Mouse (Mus musculus) embryo, embryonic 11.5 days (tissue): ENCODE results near the gene Camta2.
A peak's percentile ranks its signal among the peaks of the same experiment; 100 is the strongest.

Experiments
- DNase-seq: peaks from one replicate; pipeline ENCODE4 v3.0.0-alpha.2; 2012; ENCODE audit warnings: low read depth, low spot score

Camta2 gene

GRCm38 (mm10) chr11:70648512-70648911, 39.4 kb downstream of the Camta2 start:
- no peak for DNase-seq

GRCm38 (mm10) chr11:70647716-70648420, 40.0 kb downstream of the Camta2 start:
- DNase-seq, result no peak

GRCm38 (mm10) chr11:70646691-70647650, 40.9 kb downstream of the Camta2 start, which contains the start of the genes Rnf167 and Slc25a11:
TSS of gene Rnf167 (plus strand) at chr11:70647235.
TSS of gene Slc25a11 (minus strand) at chr11:70647479.
- peak; percentile 98 for DNase-seq

- DNase-seq, result no peak
These were observed 41.7 kb downstream of the Camta2 start for GRCm38 (mm10) chr11:70646259-70646555.

GRCm38 (mm10) chr11:70645461-70646258, 42.2 kb downstream of the Camta2 start:
- no peak for DNase-seq

- DNase-seq, result no peak
These were observed 43.3 kb downstream of the Camta2 start for GRCm38 (mm10) chr11:70644564-70645103.

- no peak for DNase-seq
These were observed 44.9 kb downstream of the Camta2 start for GRCm38 (mm10) chr11:70643051-70643450.

GRCm38 (mm10) chr11:70641241-70641640, 46.7 kb downstream of the Camta2 start:
- no peak for DNase-seq

- DNase-seq, result no peak
These were observed 47.9 kb downstream of the Camta2 start for GRCm38 (mm10) chr11:70639976-70640375.

- DNase-seq, result no peak
These were observed 49.1 kb downstream of the Camta2 start, which contains the start of gene Gp1ba for GRCm38 (mm10) chr11:70638714-70639278. TSS of gene Gp1ba (plus strand) at chr11:70639122.

GRCm38 (mm10) chr11:70638293-70638692, 49.6 kb downstream of the Camta2 start:
- no peak for DNase-seq

- no peak for DNase-seq
These were observed 50.1 kb downstream of the Camta2 start for GRCm38 (mm10) chr11:70637764-70638163.

GRCm38 (mm10) chr11:70635601-70636000, 52.3 kb downstream of the Camta2 start:
- no peak for DNase-seq

- DNase-seq, result no peak
These were observed 57.8 kb downstream of the Camta2 start for GRCm38 (mm10) chr11:70630129-70630528.

GRCm38 (mm10) chr11:70629557-70629956, 58.3 kb downstream of the Camta2 start:
- DNase-seq, result no peak

- DNase-seq, result no peak
These were observed 59.5 kb downstream of the Camta2 start for GRCm38 (mm10) chr11:70628431-70628830.

- no peak for DNase-seq
These were observed 61.0 kb downstream of the Camta2 start for GRCm38 (mm10) chr11:70626877-70627276.

- peak; percentile 30 for DNase-seq
These were observed 62.4 kb downstream of the Camta2 start for GRCm38 (mm10) chr11:70625473-70625872.

- DNase-seq, result no peak
These were observed 64.7 kb downstream of the Camta2 start for GRCm38 (mm10) chr11:70623053-70623742.
